Mouse (Mus musculus) urinary bladder, postnatal 4 days (tissue): Measurements from ENCODE around the gene 2510009E07Rik.
A peak's percentile ranks its signal among the peaks of the same experiment; 100 is the strongest.

Source experiments
- DNase-seq, 2 experiments: peaks; one replicate each; pipeline ENCODE4 v3.0.0; 2021 to 2022; ENCODE audit warnings: low spot score in 2 of 2

2510009E07Rik gene

GRCm38 (mm10) chr16:21694463-21695241, at the start of gene 2510009E07Rik:
Gene 2510009E07Rik (minus strand): TSS chr16:21694665.
- peak; percentile 86 to 90 for DNase-seq

- DNase-seq, result no peak
Measured at GRCm38 (mm10) chr16:21743401-21743800, 48.9 kb upstream of the 2510009E07Rik start.

- no peak for DNase-seq
Measured at GRCm38 (mm10) chr16:21742898-21743297, 48.4 kb upstream of the 2510009E07Rik start.

GRCm38 (mm10) chr16:21742191-21742870, 47.9 kb upstream of the 2510009E07Rik start:
- DNase-seq, result no peak

GRCm38 (mm10) chr16:21741542-21741941, 47.1 kb upstream of the 2510009E07Rik start:
- no peak for DNase-seq

GRCm38 (mm10) chr16:21735638-21736037, 41.2 kb upstream of the 2510009E07Rik start:
- DNase-seq, result no peak

- peak; percentile 56 to 77 for DNase-seq
Measured at GRCm38 (mm10) chr16:21727897-21728364, 33.5 kb upstream of the 2510009E07Rik start.

GRCm38 (mm10) chr16:21727421-21727820, 33.0 kb upstream of the 2510009E07Rik start:
- DNase-seq, result no peak

GRCm38 (mm10) chr16:21724261-21724660, 29.8 kb upstream of the 2510009E07Rik start:
- no peak for DNase-seq

- DNase-seq, result no peak
Measured at GRCm38 (mm10) chr16:21719770-21720169, 25.3 kb upstream of the 2510009E07Rik start.

- DNase-seq, result no peak
Measured at GRCm38 (mm10) chr16:21714516-21714915, 20.1 kb upstream of the 2510009E07Rik start.

- DNase-seq, result no peak
Measured at GRCm38 (mm10) chr16:21710321-21710720, 15.9 kb upstream of the 2510009E07Rik start.

- no peak for DNase-seq
Measured at GRCm38 (mm10) chr16:21704691-21705090, 10.2 kb upstream of the 2510009E07Rik start.

- no peak for DNase-seq
Measured at GRCm38 (mm10) chr16:21702314-21702690, 7.8 kb upstream of the 2510009E07Rik start.

- no peak for DNase-seq
Measured at GRCm38 (mm10) chr16:21701611-21702313, 7.3 kb upstream of the 2510009E07Rik start.

- DNase-seq, result no peak
Measured at GRCm38 (mm10) chr16:21698136-21698535, 3.7 kb upstream of the 2510009E07Rik start.

- DNase-seq, result no peak
Measured at GRCm38 (mm10) chr16:21696946-21697345, 2.5 kb upstream of the 2510009E07Rik start.

- peak in 1 of 2 experiments; percentile 32 for DNase-seq
Measured at GRCm38 (mm10) chr16:21695242-21695578, 745 bp upstream of the 2510009E07Rik start.

- DNase-seq, result no peak
Measured at GRCm38 (mm10) chr16:21693981-21694462, 443 bp downstream of the 2510009E07Rik start.

- no peak for DNase-seq
Measured at GRCm38 (mm10) chr16:21690216-21690755, 4.2 kb downstream of the 2510009E07Rik start.

- no peak for DNase-seq
Measured at GRCm38 (mm10) chr16:21689141-21689540, 5.3 kb downstream of the 2510009E07Rik start.

- no peak for DNase-seq
Measured at GRCm38 (mm10) chr16:21687406-21687805, 7.1 kb downstream of the 2510009E07Rik start.
